Mouse (Mus musculus) adrenal gland, postnatal 4 days (tissue): Measurements from ENCODE around the gene Trim66. TPM values are rescaled to one million over a fixed set of nuclear protein-coding genes. Genes with fewer than 3 reads are reported as not detected.

Experiments used
- DNase-seq, 2 experiments: peaks; one replicate each; pipeline ENCODE4 v3.0.0; 2021 to 2022; ENCODE audit warnings: low spot score in 2 of 2, mixed read lengths in 2 of 2
- long read RNA-seq, 2 experiments: library from polyadenylated mRNA; stranded (forward); transcript quantifications; one replicate each; pipeline ENCODE4 v2.0.0; 2021
- total RNA-seq, 2 experiments: library from RNA; stranded (reverse); gene quantifications; 2 replicates each; pipeline ENCODE4 v1.2.3; 2021

Gene Trim66
- under 1 TPM; 0.25 to 0.40 TPM for total RNA-seq
- long read RNA-seq, experiment 1, result 0 reads
- long read RNA-seq, experiment 2, result 0 reads

- no peak for DNase-seq
Observed at GRCm38 (mm10) chr7:109508034-109508433, at the start of gene Trim66. Trim66 (minus strand) TSS chr7:109508134.

GRCm38 (mm10) chr7:109546726-109547125 lies 38.8 kb upstream of the Trim66 start:
- DNase-seq, result no peak

GRCm38 (mm10) chr7:109546186-109546585 lies 38.3 kb upstream of the Trim66 start:
- no peak for DNase-seq

GRCm38 (mm10) chr7:109545255-109545993 lies 37.5 kb upstream of the Trim66 start:
- DNase-seq, result no peak

GRCm38 (mm10) chr7:109544792-109545191 lies 36.9 kb upstream of the Trim66 start:
- no peak for DNase-seq

- DNase-seq, result no peak
Observed at GRCm38 (mm10) chr7:109542364-109542628, 34.4 kb upstream of the Trim66 start.

GRCm38 (mm10) chr7:109541609-109542363 lies 33.9 kb upstream of the Trim66 start:
- no peak for DNase-seq

GRCm38 (mm10) chr7:109540902-109541301 lies 33.0 kb upstream of the Trim66 start:
- DNase-seq, result no peak

- no peak for DNase-seq
Observed at GRCm38 (mm10) chr7:109536451-109536946, 28.6 kb upstream of the Trim66 start.

GRCm38 (mm10) chr7:109534921-109535320 lies 27.0 kb upstream of the Trim66 start:
- no peak for DNase-seq

- no peak for DNase-seq
Observed at GRCm38 (mm10) chr7:109533888-109534287, 26.0 kb upstream of the Trim66 start.

GRCm38 (mm10) chr7:109533129-109533528 lies 25.2 kb upstream of the Trim66 start:
- no peak for DNase-seq

- no peak for DNase-seq
Observed at GRCm38 (mm10) chr7:109532691-109533090, 24.8 kb upstream of the Trim66 start.

- DNase-seq, result no peak
Observed at GRCm38 (mm10) chr7:109531501-109531900, 23.6 kb upstream of the Trim66 start.

GRCm38 (mm10) chr7:109529741-109530140 lies 21.8 kb upstream of the Trim66 start:
- DNase-seq, result no peak

GRCm38 (mm10) chr7:109528356-109528755 lies 20.4 kb upstream of the Trim66 start:
- DNase-seq, result no peak

GRCm38 (mm10) chr7:109527536-109527935 lies 19.6 kb upstream of the Trim66 start:
- DNase-seq, result no peak

- DNase-seq, result no peak
Observed at GRCm38 (mm10) chr7:109525740-109526663, 18.1 kb upstream of the Trim66 start.

- no peak for DNase-seq
Observed at GRCm38 (mm10) chr7:109524763-109525162, 16.8 kb upstream of the Trim66 start.

GRCm38 (mm10) chr7:109524442-109524744 lies 16.5 kb upstream of the Trim66 start:
- no peak for DNase-seq

- no peak for DNase-seq
Observed at GRCm38 (mm10) chr7:109523741-109524441, 16.0 kb upstream of the Trim66 start.
